Mouse (Mus musculus) embryonic facial prominence, embryonic 11.5 days (tissue): ENCODE results near the gene Atxn7l1. TPM values are rescaled to one million over a fixed set of nuclear protein-coding genes. Genes with fewer than 3 reads are reported as not detected.

Experiments used
- ATAC-seq: fragments of 200-750 bp; cut with Nextera tagmentation; replicated peaks from 2 replicates; pipeline ENCODE4 v1.8.0; 2017; ENCODE audit warnings: low read depth; ENCODE audit not compliant: insufficient number of reproducible peaks, low FRiP score, low TSS enrichment
- DNase-seq: peaks from one replicate; pipeline ENCODE4 v3.0.0-alpha.2; 2015; ENCODE audit warnings: low spot score
- H3K27ac ChIP-seq: fragments of 300-500 bp; sonication (generic); replicated peaks from 2 replicates; pipeline ENCODE4 v1.5.1; 2014; ENCODE audit warnings: mild to moderate bottlenecking, low read depth, low read length, control low read depth
- H3K27me3 ChIP-seq: fragments of 300-500 bp; sonication (generic); 2 replicates; pipeline ENCODE4 v1.6.1; 2014; ENCODE audit warnings: mild to moderate bottlenecking, low read length, moderate library complexity, mixed read lengths; ENCODE audit not compliant: control insufficient read depth, insufficient read depth
- H3K36me3 ChIP-seq: fragments of 300-500 bp; sonication (generic); replicated peaks from 2 replicates; pipeline ENCODE4 v1.6.1; 2014; ENCODE audit warnings: low read depth, mild to moderate bottlenecking, low read length, moderate library complexity, mixed read lengths; ENCODE audit not compliant: control insufficient read depth, insufficient read depth
- H3K4me1 ChIP-seq: fragments of 300-500 bp; sonication (generic); 2 replicates; pipeline ENCODE4 v1.6.1; 2014; ENCODE audit warnings: low read length, mixed read lengths; ENCODE audit not compliant: control insufficient read depth, insufficient read depth
- H3K4me2 ChIP-seq: fragments of 300-500 bp; sonication (generic); 2 replicates; pipeline ENCODE4 v1.6.1; 2014; ENCODE audit warnings: low read depth, mild to moderate bottlenecking, control low read depth, low read length, moderate library complexity
- H3K4me3 ChIP-seq: fragments of 300-500 bp; sonication (generic); 2 replicates; pipeline ENCODE4 v1.5.1; 2014; ENCODE audit warnings: low read depth, low read length, control low read depth
- H3K9ac ChIP-seq: fragments of 300-500 bp; sonication (generic); replicated peaks from 2 replicates; pipeline ENCODE4 v1.6.1; 2014; ENCODE audit warnings: mild to moderate bottlenecking, control low read depth, low read length
- H3K9me3 ChIP-seq: fragments of 300-500 bp; sonication (generic); replicated peaks from 2 replicates; pipeline ENCODE4 v1.6.1; 2016; ENCODE audit warnings: mild to moderate bottlenecking, low read length, inconsistent platforms, mixed read lengths; ENCODE audit not compliant: control insufficient read depth
- WGBS: fragments of 180-500 bp; shearing (Covaris S2); extraction: QIAGEN DNeasy Blood & Tissue Kit; methylation state at CpG from one replicate; pipeline ENCODE4 v1.1.7; 2014; 5-methylcytosine and 5-hydroxymethylcytosine counted together
- polyA plus RNA-seq: library from polyadenylated mRNA; unstranded; fragments of >200 nt; fragmentation: Nextera tagmentation; extraction: Ambion mirVana; gene quantifications from 2 replicates; pipeline ENCODE4 v1.2.1, GENCODE M21; 2014

Atxn7l1 gene
- polyA plus RNA-seq, 1 experiment from 2014 or later: 18.9 TPM

GRCm38 (mm10) chr12:33205255-33205654 lies 57.8 kb downstream of the Atxn7l1 start:
- WGBS: 79% methylated on average over 4 of the region's 4 CpGs
- Histone ChIP-seq H3K27me3 (no peaks in the 10 kb centered on the region), H3K9ac (no peak overlapping the region), H3K4me3 (no peak overlapping the region), H3K27ac (no peak overlapping the region), H3K36me3 (no peaks in the 10 kb centered on the region), H3K4me1 (no peaks in the 10 kb centered on the region), H3K9me3 (no peaks in the 10 kb centered on the region), H3K4me2 (no peak overlapping the region)
- DNase-seq (no peak), ATAC-seq (no peak)

- Histone ChIP-seq H3K9ac (no peak overlapping the region), H3K9me3 (no peaks in the 10 kb centered on the region), H3K27ac (no peak overlapping the region), H3K4me1 (no peaks in the 10 kb centered on the region), H3K36me3 (no peaks in the 10 kb centered on the region), H3K4me3 (no peak overlapping the region), H3K27me3 (no peaks in the 10 kb centered on the region), H3K4me2 (no peak overlapping the region)
- 93% methylated on average over 6 of the region's 6 CpGs for WGBS
- no peak for ATAC-seq
- no peak for DNase-seq
These were observed 58.8 kb downstream of the Atxn7l1 start for GRCm38 (mm10) chr12:33206300-33206699.

GRCm38 (mm10) chr12:33210856-33211255 lies 63.4 kb downstream of the Atxn7l1 start:
- Histone ChIP-seq H3K36me3 (no peaks in the 10 kb centered on the region), H3K4me3 (no peak overlapping the region), H3K27ac (no peak overlapping the region), H3K9ac (no peak overlapping the region), H3K27me3 (no peaks in the 10 kb centered on the region), H3K4me1 (no peaks in the 10 kb centered on the region), H3K4me2 (no peak overlapping the region), H3K9me3 (no peaks in the 10 kb centered on the region)
- no peak for DNase-seq
- WGBS: 78% methylated on average over 4 of the region's 4 CpGs
- no peak for ATAC-seq

GRCm38 (mm10) chr12:33218215-33218859 lies 70.8 kb downstream of the Atxn7l1 start:
- no peak for DNase-seq
- H3K36me3 ChIP-seq: no peaks in the 10 kb centered on the region
- no peaks in the 10 kb centered on the region for H3K4me1 ChIP-seq
- no peak overlapping the region for H3K9ac ChIP-seq
- H3K27me3 ChIP-seq: no peaks in the 10 kb centered on the region
- no peak overlapping the region for H3K27ac ChIP-seq
- H3K4me3 ChIP-seq: no peak overlapping the region
- no peaks in the 10 kb centered on the region for H3K9me3 ChIP-seq
- WGBS: 84% methylated on average over 9 of the region's 9 CpGs
- H3K4me2 ChIP-seq: no peak overlapping the region
- ATAC-seq: no peak

- Histone ChIP-seq H3K27ac (no peak overlapping the region), H3K36me3 (no peaks in the 10 kb centered on the region), H3K9me3 (no peaks in the 10 kb centered on the region), H3K27me3 (no peaks in the 10 kb centered on the region), H3K4me1 (no peaks in the 10 kb centered on the region), H3K4me3 (no peak overlapping the region), H3K9ac (no peak overlapping the region), H3K4me2 (no peak overlapping the region)
- WGBS: 91% methylated on average over 7 of the region's 7 CpGs
- ATAC-seq (no peak), DNase-seq (no peak)
These were observed 71.9 kb downstream of the Atxn7l1 start for GRCm38 (mm10) chr12:33219436-33219835.

- no peak overlapping the region for H3K4me2 ChIP-seq
- no peaks in the 10 kb centered on the region for H3K9me3 ChIP-seq
- ATAC-seq: no peak
- no peaks in the 10 kb centered on the region for H3K27me3 ChIP-seq
- WGBS: 81% methylated on average over 5 of the region's 5 CpGs
- H3K4me3 ChIP-seq: no peak overlapping the region
- H3K27ac ChIP-seq: no peak overlapping the region
- H3K9ac ChIP-seq: no peak overlapping the region
- H3K36me3 ChIP-seq: no peaks in the 10 kb centered on the region
- DNase-seq: no peak
- H3K4me1 ChIP-seq: no peaks in the 10 kb centered on the region
These were observed 72.6 kb downstream of the Atxn7l1 start for GRCm38 (mm10) chr12:33220081-33220480.

- H3K4me2 ChIP-seq: no peak overlapping the region
- H3K36me3 ChIP-seq: no peaks in the 10 kb centered on the region
- 78% methylated on average over 11 of the region's 11 CpGs for WGBS
- no peak overlapping the region for H3K9ac ChIP-seq
- no peaks in the 10 kb centered on the region for H3K4me1 ChIP-seq
- H3K27ac ChIP-seq: no peak overlapping the region
- no peaks in the 10 kb centered on the region for H3K27me3 ChIP-seq
- no peak overlapping the region for H3K4me3 ChIP-seq
- DNase-seq: no peak
- ATAC-seq: no peak; the same call in 1 of the 2 replicates
- no peaks in the 10 kb centered on the region for H3K9me3 ChIP-seq
These were observed 73.1 kb downstream of the Atxn7l1 start for GRCm38 (mm10) chr12:33220509-33221051.

GRCm38 (mm10) chr12:33222187-33222586 lies 74.7 kb downstream of the Atxn7l1 start:
- 56% methylated on average over 7 of the region's 7 CpGs for WGBS
- no peak overlapping the region for H3K4me2 ChIP-seq
- no peaks in the 10 kb centered on the region for H3K36me3 ChIP-seq
- DNase-seq (no peak), ATAC-seq (no peak)
- H3K9me3 ChIP-seq: no peaks in the 10 kb centered on the region
- H3K27me3 ChIP-seq: no peaks in the 10 kb centered on the region
- H3K4me1 ChIP-seq: no peaks in the 10 kb centered on the region
- no peak overlapping the region for H3K27ac ChIP-seq
- H3K9ac ChIP-seq: no peak overlapping the region
- no peak overlapping the region for H3K4me3 ChIP-seq
